Mouse (Mus musculus): ENCODE data around the gene Gm13212. TPM values are rescaled to one million over a fixed set of nuclear protein-coding genes. Genes with fewer than 3 reads are reported as not detected.

Gene Gm13212
- polyA plus RNA-seq (2012; rRNA removed), result not detected in 2 replicates

DNA sequence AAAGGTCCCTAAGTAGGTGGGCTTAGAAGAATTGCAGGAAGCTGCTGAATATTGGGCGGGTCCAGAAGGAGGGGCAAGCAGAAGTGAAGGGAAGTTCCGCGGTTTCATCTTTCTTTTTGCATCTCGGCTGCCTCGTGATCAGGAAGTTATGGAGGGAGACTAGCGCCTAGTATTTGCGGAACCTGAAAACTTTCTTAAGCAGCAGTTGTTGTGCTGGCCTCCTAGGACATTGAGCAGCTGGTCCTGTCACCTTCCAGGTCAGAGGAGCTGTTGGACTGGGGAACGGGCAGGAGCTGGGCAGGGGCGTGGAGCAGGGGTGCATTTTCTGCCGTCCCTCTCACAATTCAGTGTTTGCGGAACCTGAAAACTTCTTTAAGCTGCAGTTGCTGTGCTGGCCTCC is at the start of gene Gm13212:
TSS of gene Gm13212 (plus strand) at position 89 of the 400 bp plus-strand sequence.

DNA sequence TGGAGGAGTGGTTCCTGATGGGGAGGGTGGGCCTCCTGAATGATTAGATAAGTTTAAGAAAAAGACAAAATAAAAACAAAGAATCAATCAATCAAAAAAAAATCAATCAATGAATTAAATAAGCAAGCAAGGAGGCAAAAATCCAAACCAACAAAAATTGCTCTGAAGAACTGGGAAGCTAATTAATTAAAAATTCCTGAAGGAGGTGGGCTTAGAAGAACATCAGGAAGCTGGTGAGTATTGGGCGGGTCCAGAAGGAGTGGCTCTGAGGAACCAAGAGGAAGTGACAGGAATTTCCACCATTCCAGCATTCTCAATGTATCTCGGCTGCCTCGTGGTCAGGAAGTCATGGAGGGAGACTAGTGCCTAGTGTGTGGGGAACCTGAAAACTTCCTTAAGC is 85.4 kb downstream of the Gm13212 start, which contains the start of gene Zfp980:
TSS of gene Zfp980 (plus strand) at position 301 of the 400 bp plus-strand sequence.

Other genes with a start within 250 kb of the Gm13212 start
- not detected in 2 replicates for gene Zfp990, start 74.4 kb upstream of the Gm13212 start, polyA plus RNA-seq (2012; rRNA removed)
- not detected in 2 replicates for gene Zfp980, start 85.5 kb downstream of the Gm13212 start, polyA plus RNA-seq (2012; rRNA removed)